Mouse (Mus musculus) lung, adult 2 months (tissue): ENCODE results near the gene Mapkapk3.

Experiments
- CTCF ChIP-seq: fragments of 200-500 bp; IDR thresholded peaks from 2 replicates; pipeline ENCODE4 v1.5.1; 2011; ENCODE audit warnings: mild to moderate bottlenecking, low read length, control low read depth; ENCODE audit not compliant: insufficient read depth
- POLR2A ChIP-seq: fragments of 200-500 bp; IDR thresholded peaks from 2 replicates; pipeline ENCODE4 v1.6.1; 2011; ENCODE audit warnings: low read depth, mild to moderate bottlenecking, control low read depth, low read length, borderline replicate concordance; ENCODE audit errors: extremely low read depth

DNA sequence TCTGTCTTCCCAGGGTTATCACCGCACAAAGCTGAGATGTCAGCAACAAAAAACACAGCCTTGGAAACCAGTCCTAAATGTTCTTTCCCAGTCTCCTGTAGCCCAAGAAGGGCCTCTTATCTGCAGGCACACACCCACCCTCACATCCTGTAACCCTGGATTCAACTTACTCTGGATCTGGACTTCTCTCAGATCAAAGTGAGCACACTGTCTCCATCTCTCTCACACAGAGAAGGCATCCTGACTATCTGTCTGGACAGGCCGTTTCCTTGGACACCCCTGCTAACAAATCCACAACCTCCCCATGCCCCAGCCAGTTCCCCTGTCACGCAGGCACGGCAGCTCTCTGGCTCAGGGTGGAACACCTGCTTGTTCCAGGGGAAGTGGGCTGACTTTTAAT is 17.4 kb downstream of the Mapkapk3 start:
- TF ChIP-seq POLR2A (no peak), CTCF (no peak)
